Mouse (Mus musculus) heart, adult 2 months (tissue): ENCODE data around the gene Lsr. TPM values are rescaled to one million over a fixed set of nuclear protein-coding genes. Genes with fewer than 3 reads are reported as not detected.
A peak's percentile ranks its signal among the peaks of the same experiment; 100 is the strongest.

Source experiments
- DNase-seq, 2 experiments: peaks; one replicate each; pipeline ENCODE4 v3.0.0; 2021
- H3K27ac ChIP-seq: fragments of 200-600 bp; 2 replicates; pipeline ENCODE4 v1.8.1; 2022
- H3K27me3 ChIP-seq: fragments of 200-500 bp; 2 replicates; pipeline ENCODE4 v1.6.1; 2012; ENCODE audit warnings: mild to moderate bottlenecking, low read length, inconsistent platforms, mixed read lengths; ENCODE audit not compliant: control insufficient read depth, insufficient read depth
- H3K36me3 ChIP-seq: fragments of 200-500 bp; 2 replicates; pipeline ENCODE4 v1.6.1; 2012; ENCODE audit warnings: low read length, inconsistent platforms; ENCODE audit not compliant: control insufficient read depth, insufficient read depth
- H3K4me1 ChIP-seq: fragments of 200-500 bp; 2 replicates; pipeline ENCODE4 v1.6.1; 2011; ENCODE audit warnings: low read length; ENCODE audit not compliant: control insufficient read depth, insufficient read depth
- H3K4me3 ChIP-seq: fragments of 200-600 bp; 2 replicates; pipeline ENCODE4 v1.8.1; 2022
- H3K79me2 ChIP-seq: fragments of 200-500 bp; replicated peaks from 2 replicates; pipeline ENCODE4 v1.6.1; 2012; ENCODE audit warnings: mild to moderate bottlenecking, inconsistent platforms, low read length, moderate library complexity, mixed read lengths; ENCODE audit not compliant: control insufficient read depth, insufficient read depth
- H3K9ac ChIP-seq: fragments of 200-500 bp; 2 replicates; pipeline ENCODE4 v1.6.1; 2012; ENCODE audit warnings: low read depth, mild to moderate bottlenecking, control low read depth, inconsistent platforms, low read length, mixed read lengths
- CTCF ChIP-seq: fragments of 200-600 bp; IDR thresholded peaks from 2 replicates; pipeline ENCODE4 v1.8.1; 2022; ENCODE audit warnings: antibody characterized with exemption, mild to moderate bottlenecking, moderate library complexity
- EP300 ChIP-seq: fragments of 200-500 bp; IDR thresholded peaks from 2 replicates; pipeline ENCODE4 v1.6.1; 2011; ENCODE audit warnings: low read depth, low read length, control low read depth; ENCODE audit not compliant: insufficient read depth
- POLR2A ChIP-seq: fragments of 200-500 bp; IDR thresholded peaks from 2 replicates; pipeline ENCODE4 v1.6.1; 2011; ENCODE audit warnings: mild to moderate bottlenecking, low read depth, low read length, control low read depth; ENCODE audit not compliant: insufficient read depth
- WGBS: fragments of 180-500 bp; shearing (Covaris S2); methylation state at CpG from one replicate; pipeline ENCODE4 v1.1.7; 2018; 5-methylcytosine and 5-hydroxymethylcytosine counted together
- intact Hi-C: fragments of 180-260 bp; cut with DNase I; formaldehyde crosslinking; loops from one replicate; pipeline ENCODE4 v1.15.1; 2025
- polyA plus RNA-seq: library from polyadenylated mRNA; depleted of rRNA; stranded (reverse); fragments of >200 nt; gene quantifications from 2 replicates; pipeline ENCODE4 v1.2.3, GENCODE M21; 2012
- total RNA-seq, 2 experiments: library from RNA; stranded (reverse); gene quantifications; 2 replicates each; pipeline ENCODE4 v1.2.3; 2021

Lsr gene
- total and polyA plus RNA-seq, 3 experiments = 3.7 to 7.6 (median 4.3) TPM

DNA sequence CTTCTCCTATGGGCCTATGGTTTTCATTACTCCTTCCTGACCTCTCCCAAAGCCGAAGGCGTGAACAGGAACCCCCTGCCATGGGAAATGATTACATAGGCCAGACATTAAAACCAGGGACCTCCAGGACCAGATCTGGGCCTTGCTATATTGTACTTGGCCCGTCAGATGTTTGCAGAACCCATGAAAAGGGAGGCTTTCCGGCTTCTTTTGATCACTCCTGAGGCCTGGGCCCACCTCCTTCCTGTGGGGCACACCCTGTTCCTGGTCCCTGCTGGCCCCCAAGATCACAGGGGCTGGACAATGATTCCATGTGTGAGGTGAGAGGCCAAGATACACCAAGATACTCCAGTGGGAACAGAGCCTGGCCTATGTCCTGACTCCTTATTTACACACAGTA, 4.1 kb downstream of the Lsr start:
- Histone ChIP-seq H3K4me1 (peaks cover 1% of the 10 kb centered on the region), H3K36me3 (no peaks in the 10 kb centered on the region), H3K4me3 (no peak overlapping the region), H3K79me2 (no peaks in the 10 kb centered on the region), H3K27me3 (peaks cover 2% of the 10 kb centered on the region; the same call in 1 of the 2 replicates), H3K9ac (no peak overlapping the region), H3K27ac (no peak overlapping the region)
- intact Hi-C loops = no loop called here
- 47% methylated on average over 4 of the region's 4 CpGs for WGBS
- peak in 1 of 2 experiments; percentile 43 for DNase-seq
- TF ChIP-seq EP300 (no peak), POLR2A (no peak), CTCF (no peak)

DNA sequence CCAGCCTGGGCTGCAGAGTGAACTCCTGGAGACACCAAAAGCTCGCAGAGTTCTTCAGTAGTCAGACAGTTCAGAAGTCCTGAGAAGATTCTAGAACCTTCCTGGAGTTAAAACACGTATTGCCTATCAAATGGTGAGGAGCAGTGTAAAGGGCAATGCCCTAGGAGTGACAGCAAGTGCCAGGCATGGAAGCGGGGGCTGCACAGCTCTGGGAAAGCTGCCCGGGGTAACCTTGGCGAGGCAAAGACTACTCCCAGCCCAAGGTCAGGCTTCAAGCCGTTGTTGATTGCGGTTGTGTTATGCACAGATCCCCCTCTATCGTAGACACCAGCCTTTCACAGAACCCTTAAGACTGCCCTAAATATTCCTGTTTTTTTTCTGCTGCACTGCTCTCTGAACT, 4.7 kb downstream of the Lsr start:
- H3K79me2 ChIP-seq = no peaks in the 10 kb centered on the region
- 71% methylated on average over 8 of the region's 8 CpGs for whole genome bisulfite sequencing
- intact Hi-C loops = no loop called here
- DNase-seq = no peak
- no peaks in the 10 kb centered on the region; the same call in 1 of the 2 replicates for H3K4me1 ChIP-seq
- peaks cover 2% of the 10 kb centered on the region; the same call in 1 of the 2 replicates for H3K27me3 ChIP-seq
- no peak overlapping the region for H3K27ac ChIP-seq
- no peak overlapping the region for H3K9ac ChIP-seq
- no peaks in the 10 kb centered on the region for H3K36me3 ChIP-seq
- TF ChIP-seq CTCF (no peak), POLR2A (no peak), EP300 (no peak)
- H3K4me3 ChIP-seq = no peak overlapping the region

DNA sequence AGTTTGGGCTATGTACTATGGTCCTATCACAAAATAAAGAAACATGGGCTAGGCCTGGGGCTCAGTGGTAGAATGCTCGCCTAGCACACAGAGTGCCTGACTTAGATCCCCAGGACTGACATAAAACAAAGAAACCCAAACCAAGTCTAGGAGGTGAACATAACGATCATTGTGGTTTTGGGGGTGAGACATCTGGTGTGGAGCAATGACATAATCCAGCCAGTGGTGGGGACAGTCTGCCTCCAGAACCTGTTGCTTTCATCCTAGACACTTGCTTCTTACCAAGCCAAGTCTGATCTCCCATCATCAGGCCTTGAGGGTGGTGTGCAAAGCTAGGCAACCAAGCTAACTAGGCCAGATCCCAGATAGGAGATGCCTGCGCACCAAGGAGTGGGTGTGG, 6.6 kb downstream of the Lsr start:
- Histone ChIP-seq H3K36me3 (no peaks in the 10 kb centered on the region), H3K27ac (no peak overlapping the region), H3K9ac (no peak overlapping the region), H3K4me1 (no peaks in the 10 kb centered on the region; the same call in 1 of the 2 replicates), H3K27me3 (no peaks in the 10 kb centered on the region), H3K4me3 (no peak overlapping the region), H3K79me2 (no peaks in the 10 kb centered on the region)
- 83% methylated on average over 3 of the region's 3 CpGs for WGBS
- TF ChIP-seq EP300 (no peak), CTCF (no peak), POLR2A (no peak)
- DNase-seq = no peak
- intact Hi-C loops = no loop called here

DNA sequence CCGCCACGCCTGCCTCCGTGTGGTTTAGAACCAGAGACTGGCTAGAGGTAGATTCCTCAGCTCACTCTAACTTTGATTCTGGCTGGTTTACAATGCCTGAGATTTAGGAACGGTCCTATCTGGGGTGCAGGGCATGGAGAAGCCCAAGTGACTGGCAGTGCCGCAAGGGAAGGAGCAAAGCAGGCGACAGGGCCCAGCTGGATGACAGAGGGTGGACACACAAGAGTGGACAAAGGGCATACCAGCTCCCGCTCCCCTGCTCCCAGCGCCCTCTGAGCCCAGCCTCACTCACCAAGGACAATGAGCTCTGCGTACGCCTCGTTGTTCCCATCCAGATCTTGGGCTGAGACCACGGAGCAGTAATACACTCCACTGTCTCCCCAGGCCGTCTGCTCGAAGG, 7.6 kb downstream of the Lsr start:
- Histone ChIP-seq H3K9ac (no peak overlapping the region), H3K4me1 (no peaks in the 10 kb centered on the region; the same call in 1 of the 2 replicates), H3K79me2 (no peaks in the 10 kb centered on the region), H3K4me3 (no peak overlapping the region), H3K27ac (no peak overlapping the region), H3K27me3 (no peaks in the 10 kb centered on the region), H3K36me3 (no peaks in the 10 kb centered on the region)
- DNase-seq = no peak
- TF ChIP-seq CTCF (no peak), EP300 (no peak), POLR2A (no peak)
- 86% methylated on average over 14 of the region's 14 CpGs for WGBS
- intact Hi-C loops = no loop called here

DNA sequence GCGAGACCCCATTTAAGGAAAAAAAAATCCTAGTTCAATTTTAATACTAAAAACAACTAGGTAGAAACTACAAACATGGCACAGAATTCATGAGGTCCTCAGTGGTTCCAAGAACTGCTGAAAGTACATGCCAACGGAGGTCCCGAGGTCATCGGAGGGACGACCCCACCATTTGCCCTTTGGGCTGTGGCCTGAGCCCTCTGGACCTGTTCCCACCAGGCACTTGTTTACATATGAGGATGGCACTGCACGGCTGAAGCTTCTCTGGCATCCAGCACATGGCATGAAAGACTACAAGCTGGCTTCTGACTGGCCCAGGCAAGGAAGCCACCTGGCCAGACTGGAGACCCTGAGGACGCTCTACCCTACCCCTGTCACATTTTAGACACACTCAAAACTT, 8.9 kb downstream of the Lsr start:
- Histone ChIP-seq H3K4me3 (no peak overlapping the region), H3K79me2 (no peaks in the 10 kb centered on the region), H3K9ac (no peak overlapping the region), H3K4me1 (no peaks in the 10 kb centered on the region; the same call in 1 of the 2 replicates), H3K27me3 (no peaks in the 10 kb centered on the region), H3K27ac (no peak overlapping the region), H3K36me3 (no peaks in the 10 kb centered on the region)
- intact Hi-C loops = no loop called here
- no peak for TF ChIP-seq CTCF
- TF ChIP-seq EP300 = no peak
- TF ChIP-seq POLR2A = no peak
- WGBS = 87% methylated on average over 7 of the region's 7 CpGs
- no peak for DNase-seq

GRCm38 (mm10) chr7:30962862-30963261, 10.4 kb downstream of the Lsr start:
- no peak for DNase-seq
- TF ChIP-seq EP300 (no peak), POLR2A (no peak; the same call in 1 of the 2 replicates), CTCF (no peak)
- 87% methylated on average over 5 of the region's 5 CpGs for WGBS
- Histone ChIP-seq H3K79me2 (no peaks in the 10 kb centered on the region), H3K27ac (no peak overlapping the region), H3K4me3 (no peak overlapping the region), H3K27me3 (no peaks in the 10 kb centered on the region), H3K36me3 (no peaks in the 10 kb centered on the region), H3K4me1 (peaks cover 4% of the 10 kb centered on the region), H3K9ac (no peak overlapping the region)
- intact Hi-C loops = no loop called here
